Comparison of ENCODE assay signal across 10 mouse cellular contexts in genomic region chr8:4256911-4257310, GRCm38 (mm10). TPM values are rescaled to one million over a fixed set of nuclear protein-coding genes. Genes with fewer than 3 reads are reported as not detected.
A peak's percentile ranks its signal among the peaks of the same experiment; 100 is the strongest.
DNase-seq lines count a peak whose midpoint lies in the region; ATAC-seq lines count a peak whose summit lies in the region.
"Had no signal": no experiment of that assay in that cellular context is flagged by ENCODE, and none has a peak within 500 bp of the region (broad histone marks: within the 10 kb centered on the region; RNA-seq: fewer than 3 reads in every experiment).

No protein-coding gene starts in this region.

- H3K27me3 ChIP-seq in lung, embryonic 15.5 days: no peaks in the 10 kb centered on the region
- no peaks in the 10 kb centered on the region for H3K27me3 ChIP-seq in hindbrain, embryonic 16.5 days (replicated peaks; ENCODE audit: control insufficient read depth, insufficient read depth, low read length)
- H3K27me3 ChIP-seq in midbrain, embryonic 12.5 days: no peaks in the 10 kb centered on the region

- H3K9ac ChIP-seq in lung, embryonic 15.5 days: no peak overlapping the region
- H3K9ac ChIP-seq in hindbrain, embryonic 16.5 days (ENCODE audit: low read depth, low read length): peak overlapping the region; percentile 88
- H3K9ac ChIP-seq in midbrain, embryonic 12.5 days (replicated peaks): peak overlapping the region; percentile 90; the same call in 1 of the 2 replicates

- peak overlapping the region; percentile 41 for H3K27ac ChIP-seq in lung, embryonic 15.5 days
- peak overlapping the region; percentile 97 for H3K27ac ChIP-seq in hindbrain, embryonic 16.5 days (ENCODE audit: low read depth, low read length)
- peak overlapping the region; percentile 94; the same call in 1 of the 2 replicates for H3K27ac ChIP-seq in midbrain, embryonic 12.5 days (replicated peaks)

- H3K9me3 ChIP-seq in lung, embryonic 15.5 days: no peaks in the 10 kb centered on the region
- no peaks in the 10 kb centered on the region for H3K9me3 ChIP-seq in hindbrain, embryonic 16.5 days (ENCODE audit: control insufficient read depth, low read length)
- H3K9me3 ChIP-seq in midbrain, embryonic 12.5 days: no peaks in the 10 kb centered on the region
- H3K9me3 ChIP-seq: G1E had no signal

- WGBS in lung, embryonic 15.5 days: 37% methylated on average over 4 of the region's 4 CpGs
- 27% methylated on average over 4 of the region's 4 CpGs for WGBS in hindbrain, embryonic 16.5 days
- WGBS in midbrain, embryonic 12.5 days: 67% methylated on average over 4 of the region's 4 CpGs

- DNase-seq in lung, postnatal 36 days: no peak
- no peak for DNase-seq in spleen, postnatal 14 days (ENCODE audit: low spot score in 2 of 2)
- DNase-seq in adrenal gland, adult 2 months: no peak
- no peak for DNase-seq in lung, postnatal 25 days (ENCODE audit: low spot score)

- ATAC-seq in lung, embryonic 15.5 days (ENCODE audit: borderline replicate concordance, extremely low read depth, low FRiP score, low TSS enrichment): no peak
- no peak for ATAC-seq in hindbrain, embryonic 16.5 days
- no peak for ATAC-seq in midbrain, embryonic 12.5 days (ENCODE audit: low FRiP score, low read depth)
- no peak for ATAC-seq in megakaryocyte progenitor cell, adult 5-6 weeks (replicated peaks; ENCODE audit: poor library complexity)

- H3K4me2 ChIP-seq in lung, embryonic 15.5 days: no peak overlapping the region
- peak overlapping the region; percentile 59 for H3K4me2 ChIP-seq in hindbrain, embryonic 16.5 days (ENCODE audit: low read length)
- peak overlapping the region; percentile 71 for H3K4me2 ChIP-seq in midbrain, embryonic 12.5 days (replicated peaks)

- no peak overlapping the region for H3K4me3 ChIP-seq in lung, embryonic 15.5 days
- peak overlapping the region; percentile 75 for H3K4me3 ChIP-seq in hindbrain, embryonic 16.5 days (ENCODE audit: low read length)
- H3K4me3 ChIP-seq in midbrain, embryonic 12.5 days: peak overlapping the region; percentile 74; the same call in 1 of the 2 replicates

- H3K4me1 ChIP-seq in lung, embryonic 15.5 days: peaks cover 39% of the 10 kb centered on the region
- peaks cover 35% of the 10 kb centered on the region for H3K4me1 ChIP-seq in hindbrain, embryonic 16.5 days (ENCODE audit: control insufficient read depth, insufficient read depth, low read depth, low read length)
- H3K4me1 ChIP-seq in midbrain, embryonic 12.5 days: peaks cover 43% of the 10 kb centered on the region

- peaks cover 42% of the 10 kb centered on the region for H3K36me3 ChIP-seq in lung, embryonic 15.5 days
- peaks cover 29% of the 10 kb centered on the region for H3K36me3 ChIP-seq in hindbrain, embryonic 16.5 days (ENCODE audit: control insufficient read depth, insufficient read depth, low read length)
- H3K36me3 ChIP-seq in midbrain, embryonic 12.5 days: peaks cover 44% of the 10 kb centered on the region

RNA-seq across cellular contexts. Expression of gene Ctxn1, which starts 2.2 kb away (rescaled TPM):
- 75.3 and 75.6 TPM in 2 replicates for polyA plus RNA-seq in lung, embryonic 15.5 days (2015; fragmentation: Nextera tagmentation; extraction: Ambion mirVana)
- polyA plus RNA-seq in hindbrain, embryonic 16.5 days (2015; fragmentation: Nextera tagmentation; extraction: Ambion mirVana): 278 and 289 TPM in 2 replicates
- 170 TPM in 2 replicates for polyA plus RNA-seq in midbrain, embryonic 12.5 days (2016; fragmentation: Nextera tagmentation; extraction: Ambion mirVana)
- total RNA-seq in megakaryocyte progenitor cell, adult 5-6 weeks (2015): 2.8 and 4.2 TPM in 2 replicates
- total RNA-seq in megakaryocyte progenitor cell, adult 5-6 weeks (2017): 0.81 TPM in 1 of 2 replicates, not detected in the other
- total RNA-seq in adrenal gland, adult 2 months (2021): 1 to 10 TPM; 7.7 to 9.1 TPM
- 18.4 and 21.8 TPM in 2 replicates for polyA plus RNA-seq in adrenal gland, adult 2 months (2012; rRNA removed)

RNA-seq across cellular contexts. Expression of gene Snapc2, which starts 4.0 kb away (rescaled TPM):
- polyA plus RNA-seq in lung, embryonic 15.5 days (2015; fragmentation: Nextera tagmentation; extraction: Ambion mirVana): 60.8 and 61.6 TPM in 2 replicates
- polyA plus RNA-seq in hindbrain, embryonic 16.5 days (2015; fragmentation: Nextera tagmentation; extraction: Ambion mirVana): 71.6 and 72.2 TPM in 2 replicates
- 61.9 and 63.0 TPM in 2 replicates for polyA plus RNA-seq in midbrain, embryonic 12.5 days (2016; fragmentation: Nextera tagmentation; extraction: Ambion mirVana)
- total RNA-seq in megakaryocyte progenitor cell, adult 5-6 weeks (2015): 18.3 and 22.3 TPM in 2 replicates
- 8.4 and 12.0 TPM in 2 replicates for total RNA-seq in megakaryocyte progenitor cell, adult 5-6 weeks (2017)
- total RNA-seq in adrenal gland, adult 2 months (2021): 10 to 100 TPM; 26.6 to 29.4 TPM
- polyA plus RNA-seq in adrenal gland, adult 2 months (2012; rRNA removed): 60.6 and 60.7 TPM in 2 replicates

RNA-seq across cellular contexts. Expression of gene Tgfbr3l, which starts 8.9 kb away (rescaled TPM):
- 2.5 and 3.4 TPM in 2 replicates for polyA plus RNA-seq in lung, embryonic 15.5 days (2015; fragmentation: Nextera tagmentation; extraction: Ambion mirVana)
- polyA plus RNA-seq in hindbrain, embryonic 16.5 days (2015; fragmentation: Nextera tagmentation; extraction: Ambion mirVana): 2.8 and 3.7 TPM in 2 replicates
- 5.0 and 5.3 TPM in 2 replicates for polyA plus RNA-seq in midbrain, embryonic 12.5 days (2016; fragmentation: Nextera tagmentation; extraction: Ambion mirVana)
- total RNA-seq in megakaryocyte progenitor cell, adult 5-6 weeks (2015): 2.5 and 3.9 TPM in 2 replicates
- 2.3 and 2.8 TPM in 2 replicates for total RNA-seq in megakaryocyte progenitor cell, adult 5-6 weeks (2017)
- 10 to 100 TPM in 1 of 2 experiments, 1 to 10 TPM in 1; 8.2 to 11.4 TPM for total RNA-seq in adrenal gland, adult 2 months (2021)
- 207 and 268 TPM in 2 replicates for polyA plus RNA-seq in adrenal gland, adult 2 months (2012; rRNA removed)

RNA-seq across cellular contexts. Expression of gene Gm49320, which starts 18.2 kb away (rescaled TPM):
- 1.4 and 1.5 TPM in 2 replicates for polyA plus RNA-seq in lung, embryonic 15.5 days (2015; fragmentation: Nextera tagmentation; extraction: Ambion mirVana)
- polyA plus RNA-seq in hindbrain, embryonic 16.5 days (2015; fragmentation: Nextera tagmentation; extraction: Ambion mirVana): 0.59 and 0.71 TPM in 2 replicates
- 1.5 and 1.6 TPM in 2 replicates for polyA plus RNA-seq in midbrain, embryonic 12.5 days (2016; fragmentation: Nextera tagmentation; extraction: Ambion mirVana)
- total RNA-seq in megakaryocyte progenitor cell, adult 5-6 weeks (2015): 1.2 and 2.6 TPM in 2 replicates
- total RNA-seq in megakaryocyte progenitor cell, adult 5-6 weeks (2017): not detected in 2 replicates
- 1 to 10 TPM; 1.0 to 1.2 TPM for total RNA-seq in adrenal gland, adult 2 months (2021)
- polyA plus RNA-seq in adrenal gland, adult 2 months (2012; rRNA removed): 10.3 and 12.7 TPM in 2 replicates
- total RNA-seq: common myeloid progenitor, adult 5-6 weeks had no signal

RNA-seq across cellular contexts. Expression of gene Map2k7, which starts 18.4 kb away (rescaled TPM):
- 29.6 and 31.3 TPM in 2 replicates for polyA plus RNA-seq in lung, embryonic 15.5 days (2015; fragmentation: Nextera tagmentation; extraction: Ambion mirVana)
- 24.8 and 28.5 TPM in 2 replicates for polyA plus RNA-seq in hindbrain, embryonic 16.5 days (2015; fragmentation: Nextera tagmentation; extraction: Ambion mirVana)
- 45.1 and 48.4 TPM in 2 replicates for polyA plus RNA-seq in midbrain, embryonic 12.5 days (2016; fragmentation: Nextera tagmentation; extraction: Ambion mirVana)
- total RNA-seq in megakaryocyte progenitor cell, adult 5-6 weeks (2015): 29.7 and 34.2 TPM in 2 replicates
- 29.2 and 29.4 TPM in 2 replicates for total RNA-seq in megakaryocyte progenitor cell, adult 5-6 weeks (2017)
- 10 to 100 TPM; 72.0 to 93.2 TPM for total RNA-seq in adrenal gland, adult 2 months (2021)
- polyA plus RNA-seq in adrenal gland, adult 2 months (2012; rRNA removed): 81.3 and 90.6 TPM in 2 replicates

Comparison
In these comparisons a context has a peak if more than half of its experiments do, and no peak if none do; other contexts are left out.
1. H3K27ac ChIP-seq: peak in every context shown above with its lines; median percentile 97 in hindbrain, embryonic 16.5 days; 94 in midbrain, embryonic 12.5 days; 41 in lung, embryonic 15.5 days.
2. RNA of gene Tgfbr3l, which starts 8.9 kb away (polyA plus RNA-seq): 207 to 268 TPM in adrenal gland, adult 2 months; 5.0 to 5.3 TPM in midbrain, embryonic 12.5 days, 2.5 to 3.4 TPM in lung, embryonic 15.5 days and 2.8 to 3.7 TPM in hindbrain, embryonic 16.5 days; every median in the first group is over 10 times any median in the second.